Mouse (Mus musculus): ENCODE measurements at regions not wholly inside any gene's neighbourhood (a gene's known extent, or its start where the extent isn't known, plus 50 kb on each side); places are given as distances from the start of the nearest gene placed in this dataset.

DNA sequence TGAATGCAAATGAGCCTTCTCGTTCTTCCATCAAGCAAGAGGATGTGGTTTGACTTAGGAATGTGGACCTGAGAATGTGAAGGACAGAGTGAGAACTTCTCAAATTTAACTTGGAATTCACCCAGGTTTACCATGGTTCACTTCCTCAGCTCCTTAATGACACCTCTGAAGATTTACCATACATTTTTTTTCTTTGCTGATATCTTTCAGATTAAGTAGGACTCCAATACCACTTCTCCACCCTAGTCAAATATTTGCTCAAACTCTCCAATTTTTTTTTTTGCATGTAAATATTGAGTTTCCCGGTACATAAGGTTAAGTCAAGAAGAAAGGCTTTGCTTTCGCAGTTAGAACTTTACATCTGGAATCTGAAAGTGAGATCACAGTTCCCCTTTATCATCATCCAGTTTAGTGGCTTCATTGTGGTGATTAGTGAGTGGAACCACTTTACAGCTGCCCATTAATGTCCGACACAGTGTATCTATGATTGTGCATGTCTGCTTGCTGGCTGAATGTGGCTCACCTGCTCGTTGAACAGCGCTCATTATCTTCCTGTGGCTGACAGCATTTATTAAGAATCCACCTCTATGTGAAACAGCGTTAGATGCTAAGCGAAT, 446.0 kb upstream of the Adam34 start:
- DNase-seq (ENCODE audit: low spot score) = no peak

DNA sequence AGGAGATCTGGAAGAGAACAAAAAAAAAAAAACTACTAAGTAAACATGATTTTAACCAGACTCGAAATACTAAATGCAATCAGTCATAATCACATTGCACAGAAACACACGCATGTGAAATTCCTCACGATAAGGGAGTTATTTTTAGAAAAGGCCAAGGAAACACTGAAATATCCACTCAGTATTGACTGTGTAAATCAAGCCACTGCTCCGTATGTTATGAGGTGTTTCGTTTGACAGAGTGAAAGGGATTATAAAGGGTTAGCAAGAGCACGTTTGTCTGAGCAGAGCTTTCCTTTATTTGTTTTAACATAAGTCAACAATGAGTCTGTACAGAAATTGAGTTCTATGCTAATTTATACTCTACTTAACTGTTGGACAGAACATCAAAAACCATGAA, 455.3 kb upstream of the Adam34 start:
- no peak for DNase-seq (ENCODE audit: low spot score)

DNA sequence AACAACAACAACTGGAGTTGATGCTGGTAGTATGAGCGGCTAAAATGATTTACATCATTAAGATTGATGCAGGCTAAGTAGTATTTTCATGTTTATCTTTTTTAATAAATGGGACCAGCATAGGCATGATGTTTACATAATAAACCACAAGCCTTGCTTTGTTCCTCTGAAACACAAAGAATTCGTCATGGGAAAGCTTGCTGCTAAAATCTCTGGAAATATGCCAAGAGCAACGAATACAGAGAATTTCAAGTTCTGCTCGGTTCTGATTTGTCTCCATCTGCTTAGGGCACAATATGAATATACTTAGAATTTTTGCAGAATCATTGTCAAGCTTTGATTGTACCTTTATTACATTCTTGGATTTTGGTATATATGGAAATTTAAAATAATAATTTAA, 467.2 kb upstream of the Adam34 start:
- DNase-seq (ENCODE audit: low spot score) = no peak

DNA sequence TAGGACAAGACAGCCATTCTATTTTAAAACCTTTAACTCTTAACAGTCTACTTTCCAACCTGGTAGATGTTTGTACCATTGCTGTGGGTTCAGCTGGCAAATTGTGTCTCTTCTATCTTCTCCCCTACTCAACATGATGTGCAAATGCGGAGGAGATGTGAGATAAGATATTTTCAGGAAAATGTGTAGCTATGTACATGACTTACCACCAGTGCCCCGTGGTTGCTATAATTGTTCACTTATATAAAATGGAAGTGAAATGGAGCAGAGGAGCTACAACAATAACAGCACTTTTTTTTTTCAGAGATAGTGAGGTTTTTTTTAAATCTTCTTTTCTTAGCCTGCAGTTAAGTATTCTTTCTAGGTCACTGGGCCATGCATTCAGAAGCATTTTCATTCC, 492.4 kb upstream of the Adam34 start:
- no peak for DNase-seq (ENCODE audit: low spot score)

DNA sequence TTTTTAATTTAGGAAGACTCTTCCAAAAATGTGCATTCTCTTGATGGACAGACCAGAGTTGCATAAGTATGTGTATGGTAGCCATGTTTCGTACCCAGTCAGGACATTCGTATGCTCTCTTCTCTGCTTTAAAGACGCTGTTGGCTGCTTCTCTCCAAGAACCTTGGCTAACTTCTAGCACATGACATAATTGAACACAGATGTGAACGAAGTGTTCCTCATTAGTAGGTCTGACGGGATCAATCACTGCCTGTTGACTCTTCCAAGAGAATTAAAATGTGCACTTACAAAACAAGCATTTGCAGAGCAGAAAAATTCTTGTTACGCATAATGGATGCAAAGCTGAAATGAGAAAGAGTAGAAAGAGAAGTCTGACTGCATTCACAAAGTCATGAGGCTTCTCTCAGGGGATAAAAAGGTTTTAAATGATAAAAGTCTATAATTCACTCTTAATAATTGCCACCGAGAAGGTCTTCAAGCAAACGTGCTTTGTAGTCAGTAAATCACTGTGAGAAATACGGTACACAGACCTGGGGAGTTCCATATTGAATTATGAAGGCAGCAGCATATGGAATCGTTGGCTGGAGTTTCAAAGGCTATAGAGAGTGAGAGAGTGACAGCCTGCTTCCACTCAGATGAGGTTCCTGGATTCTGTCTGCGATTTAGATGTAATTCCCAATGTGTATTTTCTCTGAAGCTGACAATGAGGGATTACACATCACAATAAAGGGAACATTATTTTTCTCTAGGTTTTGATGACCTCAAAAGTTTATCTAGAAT, 496.7 kb upstream of the Adam34 start:
- no peak for DNase-seq (ENCODE audit: low spot score)

DNA sequence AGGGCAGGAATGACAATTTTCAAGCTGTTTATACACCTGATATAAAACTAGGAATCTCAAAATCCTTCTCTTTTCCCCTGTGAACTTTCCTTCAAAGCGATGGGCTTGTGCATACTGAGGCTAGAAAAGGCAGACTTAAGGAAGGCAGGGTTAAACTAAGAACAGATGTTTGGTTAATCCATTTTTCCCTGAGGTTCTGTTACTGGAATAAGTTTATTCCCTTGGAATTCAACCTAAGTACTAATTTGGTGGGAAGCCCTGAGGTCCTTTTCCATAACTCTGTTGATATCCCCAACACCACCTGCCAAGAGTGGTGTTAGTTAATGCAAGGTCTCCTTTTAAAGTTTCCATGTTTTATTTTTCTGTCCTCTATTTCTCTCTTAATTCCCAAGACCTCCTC, 512.5 kb upstream of the Adam34 start:
- no peak for DNase-seq (ENCODE audit: low spot score)

DNA sequence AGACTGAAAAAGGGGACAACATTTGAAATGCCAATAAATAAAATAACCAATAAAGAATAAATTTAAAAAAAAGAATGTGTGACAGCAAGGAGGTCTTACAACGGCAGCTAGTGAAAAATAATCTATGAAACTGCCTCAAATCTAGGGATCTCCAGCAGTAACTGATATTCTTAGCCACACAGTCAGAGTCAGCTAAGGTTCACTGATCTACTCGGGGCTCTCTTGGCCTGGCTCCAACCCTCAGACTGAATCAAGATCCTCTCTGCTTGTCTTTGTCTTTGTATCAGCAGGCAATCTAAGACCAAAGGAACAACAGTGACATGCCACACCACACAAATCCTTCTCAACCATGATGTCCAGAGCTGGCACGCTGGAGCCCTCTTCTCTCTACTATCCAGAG, 542.5 kb upstream of the Adam34 start:
- no peak for DNase-seq (ENCODE audit: low spot score)

DNA sequence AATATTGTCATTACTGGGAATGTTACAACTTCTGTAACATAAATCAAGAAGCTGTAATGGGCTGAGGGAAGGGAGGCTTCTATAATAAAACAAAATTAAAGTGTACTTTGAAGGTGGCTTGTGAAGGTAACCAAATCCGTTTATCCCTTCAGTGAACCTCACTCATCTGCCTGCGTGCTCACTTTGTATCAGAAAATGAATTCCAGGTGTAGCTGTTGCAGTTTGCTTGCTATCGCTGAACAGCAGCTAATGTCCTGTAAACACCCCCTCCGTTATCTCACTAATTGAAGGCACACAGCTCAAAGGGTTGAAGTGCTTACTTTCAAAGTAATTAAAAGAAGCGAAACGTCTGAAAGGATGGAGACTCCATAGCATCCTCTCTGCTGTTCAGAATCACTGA, 547.2 kb upstream of the Adam34 start:
- no peak for DNase-seq (ENCODE audit: low spot score)

DNA sequence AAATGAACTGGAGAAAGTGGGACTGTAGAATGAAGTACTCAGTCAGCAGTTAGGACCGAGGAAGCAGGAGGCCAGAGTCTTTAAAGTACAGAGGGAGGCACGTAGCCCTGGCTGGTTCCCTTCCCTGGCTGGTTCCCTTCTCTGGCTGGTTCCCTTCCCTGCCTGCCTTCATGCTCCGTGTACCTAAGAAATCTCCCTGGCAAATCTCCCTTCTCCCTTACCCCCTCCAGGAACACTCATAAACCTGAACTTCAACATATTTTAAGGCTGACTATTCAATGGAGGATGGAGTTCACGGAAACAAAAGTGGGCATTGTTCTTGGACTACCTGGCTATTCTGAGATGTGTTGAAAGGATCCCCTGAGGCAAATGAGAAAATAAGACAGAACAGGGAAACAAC, 551.2 kb upstream of the Adam34 start:
- DNase-seq (ENCODE audit: low spot score) = peak; percentile 1

DNA sequence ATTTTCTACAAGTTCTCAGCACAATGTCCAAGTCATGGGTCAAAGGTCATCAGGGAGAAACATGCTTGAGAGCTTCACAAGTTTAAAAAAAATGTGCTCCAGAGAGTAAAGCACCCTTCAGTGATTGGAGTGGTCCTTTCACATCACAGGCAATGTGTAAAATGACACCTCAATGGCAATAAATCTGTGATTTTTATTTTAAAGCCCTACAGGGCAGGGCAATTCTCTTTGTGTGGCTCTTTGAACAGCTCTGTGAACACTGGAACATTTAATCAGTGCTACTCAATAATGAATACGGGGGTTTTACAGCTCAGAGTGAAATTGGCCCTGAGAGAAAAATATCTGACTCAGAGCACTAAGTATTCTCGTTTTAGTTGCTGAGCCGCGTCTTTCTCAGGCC, 563.5 kb upstream of the Adam34 start:
- no peak for DNase-seq (ENCODE audit: low spot score)

DNA sequence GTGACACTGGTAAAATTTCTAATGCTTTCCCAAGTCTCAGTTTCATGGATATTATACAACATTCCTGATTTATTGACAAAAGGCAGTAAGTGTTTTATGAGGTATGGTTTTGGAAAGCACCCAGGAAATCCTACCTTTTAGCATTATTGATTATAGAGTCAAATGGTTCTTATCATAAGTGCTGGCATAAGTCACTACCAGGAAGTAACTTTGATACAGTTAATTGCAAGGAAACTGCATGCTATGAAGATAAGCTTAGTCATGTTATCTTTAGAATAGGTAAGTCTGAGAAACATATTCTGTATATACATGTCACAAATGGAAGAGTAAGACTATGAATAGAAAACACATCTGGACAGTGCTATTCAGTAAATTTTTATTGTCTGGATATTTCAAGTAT, 608.4 kb upstream of the Adam34 start:
- DNase-seq (ENCODE audit: low spot score) = no peak

DNA sequence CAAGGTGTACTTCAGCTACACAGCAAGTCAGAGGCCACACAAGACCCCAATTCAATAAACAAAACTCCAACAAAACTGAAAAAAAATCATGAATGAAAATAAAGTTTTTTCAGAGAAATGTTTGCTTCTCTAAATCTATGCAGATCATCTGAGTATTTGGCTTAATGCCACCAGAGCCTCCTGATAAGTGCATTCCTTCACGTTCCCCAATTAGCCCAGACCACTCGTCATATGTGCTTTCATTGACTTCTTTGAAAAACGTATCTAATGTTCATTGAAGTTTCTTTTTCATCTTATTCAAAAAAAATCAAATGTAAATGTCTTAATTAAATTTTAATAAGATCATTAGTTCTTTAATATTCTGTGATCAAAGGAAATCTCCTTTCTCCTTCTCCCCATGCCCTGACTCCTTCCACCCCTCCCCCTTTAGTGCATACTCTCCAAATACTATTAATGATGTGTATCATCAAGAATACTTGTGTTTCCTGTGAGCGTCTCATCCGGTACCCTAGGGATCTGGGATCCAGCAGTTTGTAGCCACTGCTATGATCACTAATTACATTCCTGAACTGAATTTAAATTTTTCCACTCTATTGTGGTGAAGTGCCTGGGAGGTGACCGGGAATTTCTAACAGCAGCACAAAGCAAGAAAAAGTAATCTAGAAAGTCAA, 600.8 kb upstream of the Fat1 start:
- DNase-seq (ENCODE audit: low spot score) = no peak

DNA sequence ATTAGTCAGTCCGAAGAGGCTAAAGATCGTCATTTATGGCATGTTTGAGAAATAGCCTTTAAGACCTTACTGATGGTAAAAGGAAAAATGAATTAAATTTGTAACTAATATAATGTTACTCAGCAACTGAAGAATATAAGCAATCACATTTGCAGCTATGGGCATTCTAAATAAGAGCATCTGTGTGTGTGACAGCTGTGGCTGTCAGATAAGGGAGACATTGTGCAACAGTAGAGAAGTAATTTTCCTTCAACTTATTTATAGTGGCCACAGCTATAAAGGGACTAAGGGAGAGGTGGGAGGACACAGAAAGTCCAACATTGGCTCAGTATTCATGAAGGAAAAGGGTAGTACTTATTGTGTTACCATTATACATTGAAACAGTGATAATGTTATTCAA, 591.8 kb upstream of the Fat1 start:
- DNase-seq (ENCODE audit: low spot score) = no peak

DNA sequence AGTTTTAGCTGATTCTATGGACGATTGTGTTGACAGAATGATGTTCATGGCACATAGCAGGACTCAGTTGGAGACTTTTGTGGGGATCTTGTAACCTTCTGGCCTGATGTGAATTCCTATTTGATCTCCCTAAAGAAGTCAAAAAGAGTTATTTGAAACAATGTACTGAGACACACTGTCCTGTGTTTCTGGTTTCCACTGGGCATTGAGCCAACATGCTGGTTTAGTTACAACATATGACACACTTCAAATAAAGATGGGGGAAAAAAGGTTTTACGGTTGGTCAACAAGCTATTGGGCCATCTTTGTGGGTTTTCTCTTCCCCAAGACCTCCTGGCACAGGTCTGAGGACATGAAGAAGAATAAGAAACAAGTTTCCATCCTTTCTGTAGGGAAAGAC, 591.3 kb upstream of the Fat1 start:
- DNase-seq (ENCODE audit: low spot score) = no peak

DNA sequence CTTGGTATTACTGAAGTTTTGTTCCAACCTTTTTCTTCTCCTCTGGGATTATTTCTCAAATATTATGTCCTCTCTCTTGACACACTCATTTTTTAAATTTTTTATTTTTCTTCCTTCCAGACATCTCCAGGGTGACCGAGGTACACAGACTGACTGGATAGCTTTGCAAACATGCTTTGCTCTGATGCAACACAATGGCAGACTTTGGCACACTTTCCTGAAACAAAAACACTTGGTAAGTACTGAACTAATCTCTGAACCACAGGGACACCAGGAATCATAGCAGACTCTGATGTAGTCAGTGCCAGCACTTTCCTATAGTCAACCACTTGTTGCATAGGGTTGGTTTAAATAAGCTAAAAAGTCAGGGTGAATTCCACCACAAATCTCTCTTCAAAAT, 587.8 kb upstream of the Fat1 start:
- no peak for DNase-seq (ENCODE audit: low spot score)

DNA sequence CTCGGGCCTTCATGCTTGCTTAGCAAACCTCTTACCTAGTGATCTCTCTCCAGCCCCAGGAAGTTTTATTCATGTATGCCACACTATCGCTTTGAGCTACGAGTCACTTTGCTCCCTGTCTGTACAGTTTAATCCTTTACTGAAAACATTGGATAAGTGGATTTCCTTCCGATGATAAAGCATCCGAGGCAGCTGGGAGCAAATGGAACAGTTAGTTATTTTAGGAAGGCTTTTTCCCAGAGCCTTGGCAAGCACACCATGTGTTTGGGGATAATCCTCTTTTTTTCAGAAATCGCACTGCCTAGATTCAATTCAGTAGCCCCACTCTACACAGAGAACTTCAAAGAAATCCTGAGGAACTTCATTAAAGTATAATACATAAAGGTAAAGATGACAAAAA, 561.3 kb upstream of the Fat1 start:
- DNase-seq (ENCODE audit: low spot score) = no peak

DNA sequence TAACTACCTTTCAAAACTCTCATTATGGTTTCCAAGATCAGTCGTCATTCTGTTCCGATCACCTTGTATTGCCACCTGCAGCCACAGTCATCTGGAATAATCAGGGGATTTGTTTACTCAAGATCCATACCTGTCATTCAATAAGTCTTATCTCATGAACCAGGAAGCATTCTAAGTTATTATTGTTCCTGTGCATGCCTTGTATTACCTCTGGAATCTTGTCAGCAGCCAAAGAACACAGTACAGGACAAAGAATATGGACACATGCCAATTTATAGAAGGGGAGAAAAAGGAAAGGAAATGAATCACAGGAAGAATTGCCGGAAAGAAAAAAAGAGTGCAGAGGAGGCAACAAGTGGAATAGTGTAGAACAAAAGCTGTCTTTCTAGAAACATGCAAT, 557.5 kb upstream of the Fat1 start:
- DNase-seq (ENCODE audit: low spot score) = no peak

DNA sequence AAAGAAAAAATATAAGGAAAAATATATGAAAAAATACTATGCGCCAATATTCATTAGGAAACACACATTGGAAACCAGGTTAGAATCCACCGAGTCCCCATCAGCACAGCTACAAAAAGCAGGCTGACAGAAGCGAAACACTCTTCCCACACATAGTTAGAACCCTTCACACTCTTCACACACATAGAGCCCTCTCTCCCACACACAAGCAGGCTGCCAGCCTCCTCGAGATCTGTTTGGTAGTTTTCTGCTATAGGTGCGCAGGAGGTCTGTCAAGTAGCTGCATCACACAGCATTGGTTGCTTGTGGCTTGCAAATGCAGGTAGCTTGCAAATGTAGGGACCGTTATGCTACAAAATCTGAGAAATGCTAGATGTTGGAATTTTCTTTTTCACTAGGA, 526.8 kb upstream of the Fat1 start:
- no peak for DNase-seq (ENCODE audit: low spot score)

DNA sequence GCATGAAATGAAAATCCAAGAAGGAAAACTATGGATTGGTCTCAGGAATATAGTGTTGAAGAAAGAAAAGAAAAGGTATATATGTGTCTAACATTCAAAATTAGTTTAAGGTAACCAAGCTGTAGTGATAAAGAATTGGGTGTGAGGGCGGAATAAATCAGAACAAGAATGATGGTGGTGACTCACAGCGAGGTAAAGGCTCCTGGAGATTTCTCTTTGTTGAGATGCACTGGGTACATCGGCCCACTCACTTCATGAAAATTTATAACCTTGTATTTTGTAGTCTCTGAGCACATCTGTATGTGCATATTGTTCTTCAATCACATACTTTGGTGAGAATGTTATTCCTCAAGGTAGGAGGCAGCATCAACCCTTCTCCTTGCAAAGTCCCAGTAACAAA, 525.0 kb upstream of the Fat1 start:
- no peak for DNase-seq (ENCODE audit: low spot score)

DNA sequence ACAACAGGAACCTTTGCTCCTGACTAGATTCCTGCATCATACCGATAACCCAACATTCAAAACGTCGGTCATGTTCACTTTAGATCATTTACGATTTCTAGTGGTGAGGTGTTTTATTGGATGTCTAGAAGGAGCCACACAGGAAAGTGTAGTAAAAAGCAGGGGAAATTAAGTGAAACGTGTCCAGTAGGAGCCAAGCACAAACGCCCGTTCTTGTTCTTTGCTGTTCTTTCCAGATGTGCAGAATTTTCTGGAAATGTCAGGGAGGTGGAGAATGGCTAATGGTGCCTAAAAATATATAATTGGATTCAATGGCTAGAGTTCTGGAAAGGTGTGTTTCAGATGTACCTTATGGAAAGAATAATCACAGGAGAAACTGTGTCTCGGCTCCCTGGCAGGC, 517.2 kb upstream of the Fat1 start:
- DNase-seq (ENCODE audit: low spot score) = no peak

DNA sequence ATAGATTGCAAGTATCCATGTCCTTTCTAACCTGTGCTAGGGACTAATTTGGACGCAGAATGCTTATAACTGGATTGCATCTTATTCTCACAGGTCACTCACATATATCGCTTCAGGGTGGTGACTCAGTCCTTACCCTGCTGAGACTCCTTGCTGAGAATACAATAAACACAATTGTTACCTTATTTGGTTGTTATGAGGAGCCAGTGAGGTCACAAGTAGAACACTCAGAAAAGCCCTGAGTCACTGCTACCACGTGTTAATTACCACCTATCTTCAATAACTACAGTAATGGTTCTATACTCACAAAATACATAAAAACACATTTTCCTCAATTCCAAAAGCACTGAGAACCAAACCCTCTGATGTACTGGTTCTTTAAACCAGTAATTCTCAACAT, 479.8 kb upstream of the Fat1 start:
- DNase-seq (ENCODE audit: low spot score) = no peak

DNA sequence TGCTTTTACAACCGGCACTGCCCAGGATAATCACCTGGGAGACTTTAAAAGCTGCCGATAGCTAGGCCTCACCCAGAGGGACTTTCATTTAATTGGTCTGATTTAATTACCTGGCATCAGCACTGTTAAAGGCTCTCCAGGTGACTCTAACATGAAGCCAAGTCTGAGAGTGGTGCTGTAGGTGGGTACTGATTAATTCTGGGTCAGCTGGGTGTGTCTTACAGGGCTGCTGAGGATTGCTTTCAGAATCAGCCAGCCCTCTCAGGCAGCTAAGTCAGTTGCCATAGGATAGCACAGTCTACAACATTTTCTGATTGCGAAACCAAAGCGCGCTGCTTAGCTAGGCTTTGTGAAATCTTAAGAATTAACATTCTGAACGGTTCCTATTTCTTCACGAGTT, 478.9 kb upstream of the Fat1 start:
- DNase-seq (ENCODE audit: low spot score) = no peak

DNA sequence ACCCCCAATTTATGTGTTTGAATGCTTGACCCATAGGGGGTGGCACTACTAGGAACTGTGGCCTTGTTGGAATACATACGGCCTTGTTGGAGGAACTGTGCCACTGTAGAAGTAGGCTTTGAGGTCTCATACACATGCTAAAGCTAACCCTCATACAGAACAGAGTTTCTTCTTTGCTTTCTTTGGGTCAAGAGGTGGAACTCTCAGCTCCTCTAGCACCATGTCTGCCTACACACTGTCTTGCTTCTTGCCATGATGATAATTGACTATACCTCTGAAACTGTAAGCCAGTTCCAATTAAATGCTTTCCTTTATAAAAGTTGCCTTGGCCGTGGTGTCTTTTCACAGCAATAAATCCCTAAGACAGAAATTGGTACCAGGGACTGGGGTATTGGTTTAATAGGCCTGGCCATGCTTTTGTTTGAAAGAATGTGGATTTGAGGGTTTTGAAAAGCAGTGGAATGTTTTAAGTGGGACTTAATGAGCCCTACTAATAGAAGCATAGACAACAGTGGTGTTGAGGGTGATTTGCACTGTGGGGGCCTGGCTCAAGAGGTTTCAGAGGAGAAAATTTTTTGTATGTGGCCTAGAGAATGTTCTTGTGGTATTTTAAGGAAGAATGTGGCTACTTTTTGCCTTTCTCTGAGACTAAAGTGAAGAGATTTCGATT, 468.7 kb upstream of the Fat1 start:
- DNase-seq (ENCODE audit: low spot score) = no peak
